Mouse (Mus musculus) lung, postnatal 0 days (tissue): Measurements from ENCODE around the gene Bnc2.

Source experiments
- CTCF ChIP-seq: IDR thresholded peaks from 2 replicates; pipeline ENCODE4 v1.5.1; 2016; ENCODE audit warnings: antibody characterized with exemption, mild to moderate bottlenecking
- EP300 ChIP-seq: IDR thresholded peaks from 2 replicates; pipeline ENCODE4 v1.6.1; 2016; ENCODE audit warnings: antibody characterized with exemption, mild to moderate bottlenecking, control low read depth

- TF ChIP-seq EP300: no peak
- no peak for TF ChIP-seq CTCF
Observed at GRCm38 (mm10) chr4:84498469-84498868, 176.6 kb downstream of the Bnc2 start.
